Mouse (Mus musculus): Measurements from ENCODE around the gene Bmp2k.

The Bmp2k gene

DNA sequence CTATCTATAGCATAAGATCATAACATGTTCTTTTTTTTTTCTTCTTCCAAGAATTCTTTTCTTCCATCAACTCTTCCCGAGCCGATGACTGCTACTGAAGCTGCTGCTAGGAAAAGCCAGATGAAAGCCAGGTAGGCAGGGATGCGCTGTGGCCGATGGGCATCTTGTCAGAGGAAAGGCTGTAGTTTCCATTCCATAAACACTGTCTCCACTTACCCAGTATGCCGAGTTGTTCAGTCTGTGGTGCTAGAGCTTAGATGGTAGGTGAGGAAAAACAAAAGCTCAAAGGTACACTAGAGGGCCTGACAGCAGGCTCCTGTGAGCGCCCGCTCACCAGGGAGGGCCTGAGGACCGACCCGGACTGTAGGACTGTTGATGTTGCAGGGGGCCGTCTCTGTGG is 57.3 kb downstream of the Bmp2k start:
- no peak for TF ChIP-seq GATA4 (IDR thresholded peaks at IDR 0.05; ENCODE audit: insufficient replicate concordance, low read length)

DNA sequence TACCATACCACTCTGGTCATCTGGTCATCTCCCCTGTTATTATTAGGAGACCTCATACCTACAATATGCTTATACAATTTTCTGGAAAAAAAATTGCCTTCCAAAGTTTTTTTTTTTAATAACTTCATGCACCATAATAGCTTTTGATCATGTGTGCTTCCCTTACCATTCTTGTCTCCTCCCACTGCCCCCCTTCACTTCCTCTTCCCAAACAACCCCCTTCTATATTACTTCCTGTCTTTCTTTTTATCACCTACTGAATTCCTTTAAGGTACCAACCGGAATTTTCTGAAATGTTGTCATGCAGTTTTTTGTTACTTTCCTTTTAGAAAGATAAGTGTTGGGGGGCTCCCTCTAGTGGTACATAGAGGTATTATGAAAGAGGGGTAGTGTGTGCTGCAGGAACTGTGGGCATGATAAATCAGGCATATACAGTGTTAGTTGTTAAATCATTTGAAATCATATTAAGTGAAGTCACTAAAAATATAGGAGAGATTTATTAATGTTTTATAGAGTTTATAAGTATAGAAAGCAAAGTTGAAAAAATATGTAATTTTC is 58.1 kb downstream of the Bmp2k start:
- peak; percentile 31; the same call in 1 of the 2 replicates for TF ChIP-seq GATA4 (IDR thresholded peaks at IDR 0.05; ENCODE audit: insufficient replicate concordance, low read length)

DNA sequence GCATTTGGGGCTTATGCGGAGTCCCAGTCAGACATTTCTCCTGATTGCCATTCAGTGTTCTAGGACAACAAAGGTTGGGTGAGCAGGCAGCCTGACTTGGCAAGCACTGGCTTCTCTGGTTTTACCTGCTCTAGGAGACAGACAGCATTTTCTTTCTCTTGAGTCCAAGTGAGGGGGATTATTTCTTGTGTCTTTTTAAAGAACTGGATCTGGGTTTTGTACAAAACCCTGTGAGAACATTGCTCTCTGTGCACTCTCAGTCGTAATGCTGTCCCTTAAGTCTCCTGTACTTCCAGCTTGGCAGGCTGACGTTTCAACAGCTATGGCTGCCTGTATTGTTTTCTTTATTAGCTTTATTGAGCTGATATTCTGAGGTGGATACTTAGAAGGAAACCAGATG is 58.9 kb downstream of the Bmp2k start:
- TF ChIP-seq GATA4 (IDR thresholded peaks at IDR 0.05; ENCODE audit: insufficient replicate concordance, low read length): no peak

DNA sequence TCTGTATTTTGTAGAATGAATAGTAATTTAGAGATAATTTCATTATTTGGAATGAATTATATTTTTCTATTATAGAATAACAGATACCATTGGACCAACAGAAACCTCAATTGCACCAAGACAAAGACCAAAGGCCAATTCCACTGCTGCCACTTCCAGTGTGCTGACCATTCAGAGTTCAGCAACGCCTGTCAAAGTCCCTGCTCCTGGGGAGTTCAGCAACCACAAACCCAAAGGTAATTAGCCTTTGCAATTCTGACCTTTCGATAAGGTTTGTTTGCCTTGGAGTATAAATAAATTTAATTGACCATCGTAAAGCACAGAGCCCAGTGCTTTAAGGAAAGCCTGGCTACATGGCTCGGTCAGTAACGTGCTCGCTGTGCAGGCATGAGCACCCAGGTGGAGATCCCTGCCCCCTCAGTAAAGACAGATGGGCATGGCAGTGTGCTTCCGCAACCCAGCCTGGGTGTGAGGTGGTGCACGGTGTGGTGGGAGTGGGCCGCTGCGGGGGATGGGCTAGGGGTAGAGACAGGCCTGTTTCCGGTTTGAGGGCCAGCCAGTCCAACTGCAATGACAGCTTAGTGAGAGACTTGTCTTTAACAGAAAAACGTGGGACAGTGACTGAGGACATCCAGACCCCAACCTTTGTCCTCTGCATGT is 59.4 kb downstream of the Bmp2k start:
- no peak for TF ChIP-seq GATA4 (IDR thresholded peaks at IDR 0.05; ENCODE audit: insufficient replicate concordance, low read length)

DNA sequence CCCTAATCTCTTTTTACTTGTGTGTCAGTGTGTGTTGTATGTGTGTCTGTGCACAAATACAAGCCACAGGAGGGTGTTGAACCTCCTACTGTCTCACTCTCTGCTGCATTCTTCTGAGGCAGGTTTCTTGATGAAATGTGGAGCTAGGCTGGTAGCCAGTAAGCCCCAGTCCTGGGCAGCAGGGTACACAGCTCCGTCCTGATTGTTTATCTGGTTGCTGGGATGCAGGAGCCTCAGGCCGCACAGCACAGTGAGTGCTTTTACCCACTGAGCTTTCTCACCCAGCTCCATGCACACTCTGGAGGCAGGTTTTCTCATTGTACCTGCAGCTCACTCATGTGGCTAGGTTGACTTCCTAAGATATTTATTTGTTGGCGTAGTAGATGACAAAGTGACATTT is 63.4 kb downstream of the Bmp2k start:
- no peak for TF ChIP-seq GATA4 (IDR thresholded peaks at IDR 0.05; ENCODE audit: insufficient replicate concordance, low read length)

DNA sequence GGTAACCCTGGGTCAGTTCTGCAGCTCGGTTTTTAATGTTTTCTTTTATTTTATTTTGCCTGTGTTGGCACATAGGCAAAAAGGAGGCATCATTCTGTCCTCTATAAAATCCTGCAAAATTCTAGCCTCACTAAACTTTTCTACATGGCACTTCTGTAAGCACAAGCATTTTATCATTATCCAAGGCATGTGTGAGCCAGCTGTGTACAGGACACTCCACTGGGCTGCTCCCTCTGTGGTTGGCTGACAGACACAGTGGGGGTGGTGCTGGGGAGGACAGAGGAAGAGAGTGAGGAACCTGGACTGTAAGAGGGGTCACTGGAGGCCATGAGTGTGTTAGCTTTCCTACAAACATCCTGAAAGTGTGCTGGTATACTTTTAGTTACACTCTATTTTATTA is 64.6 kb downstream of the Bmp2k start:
- no peak for TF ChIP-seq GATA4 (IDR thresholded peaks at IDR 0.05; ENCODE audit: insufficient replicate concordance, low read length)

DNA sequence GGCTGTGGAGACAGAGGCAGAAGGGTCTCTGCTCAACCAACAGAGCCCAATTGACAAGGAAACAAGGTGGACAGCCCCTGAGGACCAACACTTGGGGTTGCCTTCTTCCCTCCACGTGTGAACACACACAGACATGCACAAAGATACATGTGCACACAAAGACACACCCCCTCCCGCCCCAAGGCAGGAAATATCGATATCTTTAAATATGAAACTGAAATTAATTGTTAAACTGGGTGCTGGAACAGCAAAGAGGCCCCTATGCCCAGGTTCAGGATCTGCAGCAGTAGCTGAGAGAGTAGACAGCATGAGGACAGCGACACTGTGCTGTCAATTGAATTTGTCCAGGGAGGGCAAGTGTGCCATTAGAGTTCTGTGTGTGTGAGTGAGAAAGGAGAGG is 68.3 kb downstream of the Bmp2k start:
- TF ChIP-seq GATA4 (IDR thresholded peaks at IDR 0.05; ENCODE audit: insufficient replicate concordance, low read length): no peak

DNA sequence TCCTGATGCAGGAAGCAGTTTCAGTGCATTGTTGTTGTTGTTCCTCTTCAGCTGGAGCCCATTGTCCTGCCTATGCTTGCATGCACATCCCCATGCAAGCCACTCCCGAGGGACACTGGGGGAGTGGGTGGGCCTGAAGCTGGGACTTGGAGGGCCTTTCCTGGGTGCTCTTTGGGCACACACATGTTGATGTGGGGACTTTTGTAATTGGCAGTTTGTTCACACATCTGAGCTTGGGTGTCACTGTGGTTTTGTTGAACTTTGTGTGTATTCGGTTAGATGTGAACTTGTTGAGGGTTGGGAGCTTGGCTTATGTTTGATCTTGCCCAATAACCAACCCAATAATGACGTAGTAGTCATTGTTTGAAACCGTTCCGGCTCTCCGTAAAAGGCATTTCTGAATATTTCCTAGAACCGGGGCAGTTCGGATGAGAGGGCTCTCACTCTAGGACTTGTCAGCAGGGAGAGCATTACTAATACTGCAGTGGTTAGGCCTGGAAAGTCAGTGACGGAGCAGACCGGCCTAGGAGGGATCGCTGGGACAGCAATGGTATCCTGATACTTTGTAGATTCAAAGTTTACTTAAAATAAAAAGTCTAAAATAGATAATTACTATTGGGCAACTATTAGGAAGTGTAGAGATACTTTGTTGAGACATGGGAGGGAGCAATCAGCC is 78.1 kb downstream of the Bmp2k start:
- TF ChIP-seq GATA4 (IDR thresholded peaks at IDR 0.05; ENCODE audit: insufficient replicate concordance, low read length): no peak

DNA sequence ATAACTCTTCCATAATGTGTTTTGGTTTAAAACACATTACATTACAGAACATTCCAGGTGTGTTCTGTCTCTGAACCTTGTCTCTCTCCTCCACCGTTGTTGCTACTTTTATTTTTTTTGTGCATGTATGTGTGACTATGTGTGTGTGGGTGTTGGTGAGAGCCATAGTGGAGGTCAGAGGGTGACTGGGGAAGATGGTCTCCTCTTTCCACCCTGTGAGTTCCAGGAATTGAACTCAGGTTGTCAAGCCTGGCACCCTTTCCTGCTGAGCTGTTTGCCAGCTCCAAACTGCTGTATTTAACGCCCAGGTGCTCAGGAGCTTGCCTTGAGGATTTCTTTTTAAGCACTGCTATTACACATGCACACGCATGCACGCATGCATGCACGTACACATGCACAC is 78.7 kb downstream of the Bmp2k start:
- no peak for TF ChIP-seq GATA4 (IDR thresholded peaks at IDR 0.05; ENCODE audit: insufficient replicate concordance, low read length)

DNA sequence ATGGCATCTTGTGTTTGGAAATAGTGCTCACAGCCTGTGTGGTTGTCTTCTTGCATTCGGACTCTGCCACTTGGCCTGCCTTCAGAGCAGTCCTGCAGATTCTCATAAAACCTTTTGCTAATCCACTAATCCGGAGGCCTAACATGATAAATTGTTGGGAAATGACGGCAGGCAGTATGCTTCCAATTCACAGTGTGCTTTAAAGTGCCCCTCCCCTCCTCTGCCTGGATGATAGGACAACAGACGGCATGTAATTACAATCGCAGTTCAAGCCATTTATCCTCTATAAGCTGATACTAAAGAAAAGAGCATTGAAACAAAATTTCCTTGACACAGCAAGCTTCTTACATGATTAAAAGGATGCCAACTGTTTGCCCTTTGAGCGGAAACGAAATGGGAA is 80.2 kb downstream of the Bmp2k start:
- no peak for TF ChIP-seq GATA4 (IDR thresholded peaks at IDR 0.05; ENCODE audit: insufficient replicate concordance, low read length)

DNA sequence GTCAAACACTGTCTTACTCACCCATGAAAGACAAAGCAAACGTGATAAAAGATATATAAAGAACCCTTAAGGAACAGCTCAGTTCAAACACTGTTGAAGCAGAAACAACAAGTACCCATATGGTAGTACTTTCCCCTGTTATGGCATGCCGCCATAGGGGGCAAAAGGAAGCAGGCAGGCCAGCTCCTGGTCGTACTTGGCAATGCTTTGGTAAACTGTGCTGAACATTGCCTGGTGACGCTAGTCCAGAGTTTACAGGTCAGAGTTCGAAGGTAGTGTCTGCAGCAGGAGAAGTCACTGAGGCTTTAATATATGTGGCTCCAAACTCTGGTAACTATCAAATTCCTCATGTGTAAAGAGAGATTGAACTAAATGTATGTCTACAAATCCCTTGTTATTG is 81.2 kb downstream of the Bmp2k start:
- TF ChIP-seq GATA4 (IDR thresholded peaks at IDR 0.05; ENCODE audit: insufficient replicate concordance, low read length): no peak

DNA sequence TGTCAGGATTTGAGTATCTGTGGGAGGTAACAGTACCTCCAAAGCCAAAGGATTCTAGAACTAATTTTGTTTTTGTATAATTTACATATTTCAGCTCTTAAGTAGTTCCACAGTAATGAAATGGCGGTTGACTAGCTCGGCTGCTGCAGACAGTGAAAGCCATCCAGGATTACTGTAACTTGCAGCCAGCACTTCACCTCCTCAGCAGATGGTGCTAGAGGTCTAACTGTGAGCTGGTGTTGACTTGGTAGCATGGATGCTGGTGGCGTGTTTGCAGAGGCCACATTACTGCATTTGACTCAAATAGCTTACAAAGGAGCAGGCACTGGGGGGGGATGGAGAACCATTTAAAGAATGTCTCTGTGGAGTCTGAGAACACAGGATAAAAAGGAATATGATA is 84.0 kb downstream of the Bmp2k start:
- no peak for TF ChIP-seq GATA4 (IDR thresholded peaks at IDR 0.05; ENCODE audit: insufficient replicate concordance, low read length)

DNA sequence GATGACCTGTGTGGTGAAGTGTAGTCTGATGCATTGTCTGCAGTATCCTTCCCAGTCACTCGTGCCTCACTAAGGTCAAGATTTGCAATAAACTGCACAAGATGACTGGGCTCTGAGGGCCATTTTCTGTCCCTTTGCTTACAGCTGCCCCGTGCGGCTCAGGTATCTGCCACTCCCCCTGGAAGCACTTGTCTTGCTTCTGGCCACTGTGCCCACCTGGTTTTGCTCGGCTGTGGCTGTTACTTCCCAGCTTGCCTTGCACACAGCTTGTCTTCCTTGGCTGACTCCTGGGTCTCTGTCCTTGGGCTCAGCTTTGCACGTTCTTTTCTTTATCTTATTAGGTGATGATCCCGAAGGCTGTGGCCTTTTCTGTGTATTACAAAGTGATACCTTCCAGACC is 86.2 kb downstream of the Bmp2k start:
- TF ChIP-seq GATA4 (IDR thresholded peaks at IDR 0.05; ENCODE audit: insufficient replicate concordance, low read length): no peak

DNA sequence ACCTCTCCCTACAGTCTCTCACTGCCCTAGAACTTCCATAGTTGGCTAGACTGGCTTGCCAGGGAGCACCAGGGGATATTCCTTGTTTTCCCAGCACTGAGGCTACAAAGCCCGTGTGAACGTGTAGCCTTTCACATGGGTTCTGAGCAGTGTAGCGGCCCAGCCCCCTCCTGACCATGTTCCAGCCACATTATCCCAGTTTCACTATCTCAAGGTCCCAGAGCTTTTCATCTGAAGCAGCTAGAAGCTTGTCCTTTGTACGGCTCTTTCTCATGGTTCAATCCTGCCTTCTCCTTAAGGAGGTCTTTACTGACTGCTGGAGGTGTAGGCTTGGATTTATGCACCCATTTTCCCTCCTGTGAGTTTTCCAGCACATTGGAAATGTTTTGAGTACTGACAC is 87.1 kb downstream of the Bmp2k start:
- TF ChIP-seq GATA4 (IDR thresholded peaks at IDR 0.05; ENCODE audit: insufficient replicate concordance, low read length): no peak

DNA sequence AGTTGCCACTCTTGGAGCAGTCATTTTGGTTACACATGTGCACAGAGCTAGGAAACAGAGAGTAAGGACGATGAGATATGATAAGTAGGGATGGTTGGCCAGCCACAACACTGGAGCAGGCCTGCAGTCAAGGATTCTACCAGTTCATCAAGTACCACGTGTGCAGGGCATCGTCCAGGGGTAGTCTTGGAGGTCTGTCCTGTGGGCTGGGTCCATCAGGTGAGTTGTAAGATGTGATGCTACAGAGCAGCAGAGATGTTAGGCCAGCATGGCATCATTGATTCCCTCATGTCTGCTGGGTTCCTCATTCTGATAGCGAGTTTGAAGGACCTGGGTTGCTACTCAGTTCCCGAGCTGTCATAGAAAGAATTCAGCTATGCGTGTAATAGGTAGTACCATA is 87.6 kb downstream of the Bmp2k start:
- TF ChIP-seq GATA4 (IDR thresholded peaks at IDR 0.05; ENCODE audit: insufficient replicate concordance, low read length): no peak

DNA sequence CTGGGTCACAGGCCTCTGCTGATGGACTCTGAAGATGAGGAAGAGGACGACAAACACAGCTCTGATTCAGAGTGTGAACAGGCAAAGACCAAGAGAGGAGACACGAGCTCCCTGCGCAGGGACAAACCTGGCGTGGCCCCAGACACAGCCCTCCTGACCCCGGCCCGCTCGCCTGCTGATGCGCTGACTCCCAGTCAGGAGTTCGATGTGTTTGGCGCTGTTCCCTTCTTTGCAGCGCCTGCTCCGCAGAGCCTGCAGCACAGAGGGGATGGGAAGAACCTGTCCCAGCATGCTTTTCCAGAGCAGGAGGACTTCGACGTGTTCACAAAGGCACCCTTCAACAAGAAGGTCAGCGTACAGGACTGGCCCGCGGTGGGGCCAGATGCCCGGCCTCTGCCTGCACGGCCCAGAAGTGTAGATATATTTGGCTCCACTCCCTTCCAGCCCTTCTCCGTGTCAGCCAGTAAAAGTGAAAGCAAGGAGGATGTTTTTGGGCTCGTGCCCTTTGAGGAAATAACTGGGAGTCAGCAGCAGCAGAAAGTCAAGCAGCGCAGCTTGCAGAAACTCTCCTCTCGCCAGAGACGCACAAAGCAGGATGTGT is 89.6 kb downstream of the Bmp2k start:
- no peak for TF ChIP-seq GATA4 (IDR thresholded peaks at IDR 0.05; ENCODE audit: insufficient replicate concordance, low read length)
